Mouse (Mus musculus) kidney, embryonic 16.5 days (tissue): ENCODE measurements around the gene Rai14. TPM values are rescaled to one million over a fixed set of nuclear protein-coding genes. Genes with fewer than 3 reads are reported as not detected.

Experiments
- ATAC-seq: fragments of 200-750 bp; cut with Nextera tagmentation; 2 replicates; pipeline ENCODE4 v1.8.0; 2017; ENCODE audit warnings: moderate TSS enrichment; ENCODE audit not compliant: low FRiP score, low TSS enrichment
- H3K27ac ChIP-seq: fragments of 300-500 bp; sonication (generic); 2 replicates; pipeline ENCODE4 v1.5.1; 2014; ENCODE audit warnings: low read length
- H3K27me3 ChIP-seq: fragments of 300-500 bp; sonication (generic); 2 replicates; pipeline ENCODE4 v1.6.1; 2014; ENCODE audit warnings: low read length, control low read depth, mixed read lengths; ENCODE audit not compliant: insufficient read depth
- H3K36me3 ChIP-seq: fragments of 300-500 bp; sonication (generic); 2 replicates; pipeline ENCODE4 v1.6.1; 2014; ENCODE audit warnings: low read length, control low read depth, mixed read lengths; ENCODE audit not compliant: insufficient read depth
- H3K4me1 ChIP-seq: fragments of 300-500 bp; sonication (generic); 2 replicates; pipeline ENCODE4 v1.6.1; 2014; ENCODE audit warnings: low read length, control low read depth, mixed read lengths; ENCODE audit not compliant: insufficient read depth
- H3K4me2 ChIP-seq: fragments of 300-500 bp; sonication (generic); replicated peaks from 2 replicates; pipeline ENCODE4 v1.6.1; 2014; ENCODE audit warnings: low read depth, low read length
- H3K4me3 ChIP-seq: fragments of 300-500 bp; sonication (generic); 2 replicates; pipeline ENCODE4 v1.5.1; 2014; ENCODE audit warnings: mild to moderate bottlenecking, low read length
- H3K9ac ChIP-seq: fragments of 300-500 bp; sonication (generic); replicated peaks from 2 replicates; pipeline ENCODE4 v1.6.1; 2014; ENCODE audit warnings: low read length
- H3K9me3 ChIP-seq: fragments of 300-500 bp; sonication (generic); 2 replicates; pipeline ENCODE4 v1.6.1; 2016; ENCODE audit warnings: low read length, control low read depth
- WGBS: fragments of 180-500 bp; shearing (Covaris S2); extraction: QIAGEN DNeasy Blood & Tissue Kit; methylation state at CpG from one replicate; pipeline ENCODE4 v1.1.7; 2014; 5-methylcytosine and 5-hydroxymethylcytosine counted together
- polyA plus RNA-seq: library from polyadenylated mRNA; unstranded; fragments of >200 nt; fragmentation: Nextera tagmentation; extraction: Ambion mirVana; gene quantifications from 2 replicates; pipeline ENCODE4 v1.2.1, GENCODE M21; 2015

Gene Rai14
- polyA plus RNA-seq, 1 experiment from 2014 or later = 60.6 TPM

GRCm38 (mm10) chr15:10701571-10701970 is 12.9 kb downstream of the Rai14 start:
- H3K4me2 ChIP-seq = no peak overlapping the region
- peaks cover 26% of the 10 kb centered on the region for H3K4me1 ChIP-seq
- 61% methylated on average over 5 of the region's 5 CpGs for WGBS
- ATAC-seq = no peak
- H3K9ac ChIP-seq = no peak overlapping the region
- no peak overlapping the region for H3K4me3 ChIP-seq
- H3K9me3 ChIP-seq = no peaks in the 10 kb centered on the region
- no peaks in the 10 kb centered on the region; the same call in 1 of the 2 replicates for H3K36me3 ChIP-seq
- H3K27ac ChIP-seq = no peak overlapping the region
- no peaks in the 10 kb centered on the region for H3K27me3 ChIP-seq

DNA sequence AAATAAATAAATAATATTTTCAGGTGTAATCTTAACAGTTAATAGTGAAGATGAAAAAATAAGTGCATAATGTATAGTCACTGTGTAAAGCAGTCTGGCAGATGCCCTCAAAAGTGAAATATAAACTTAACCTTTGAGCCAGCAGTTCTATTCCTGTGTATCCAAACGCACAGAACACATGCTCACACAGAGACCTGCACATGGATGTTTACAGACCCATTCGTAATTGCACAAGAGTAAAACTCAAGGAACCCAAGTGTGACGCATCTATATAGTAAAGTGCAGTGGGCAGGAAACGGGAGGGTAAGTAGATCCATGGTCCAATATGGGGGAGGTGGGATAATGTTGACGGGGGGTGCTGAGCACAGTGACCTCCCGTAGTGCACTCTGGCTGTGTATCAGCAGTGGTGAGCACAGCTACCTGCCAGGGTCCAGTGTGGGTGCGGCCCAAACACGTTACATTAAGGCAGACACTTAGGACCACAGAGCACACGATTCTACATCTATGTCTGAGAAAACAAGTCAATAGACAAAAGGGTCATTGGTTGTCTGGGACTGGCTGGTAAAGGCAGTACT is 13.4 kb downstream of the Rai14 start:
- H3K4me3 ChIP-seq = no peak overlapping the region
- ATAC-seq = peak; percentile 72; the same call in 1 of the 2 replicates
- no peaks in the 10 kb centered on the region; the same call in 1 of the 2 replicates for H3K36me3 ChIP-seq
- no peak overlapping the region for H3K9ac ChIP-seq
- no peak overlapping the region for H3K27ac ChIP-seq
- H3K4me1 ChIP-seq = peaks cover 27% of the 10 kb centered on the region
- H3K9me3 ChIP-seq = no peaks in the 10 kb centered on the region
- H3K27me3 ChIP-seq = no peaks in the 10 kb centered on the region
- WGBS = 57% methylated on average over 9 of the region's 9 CpGs
- H3K4me2 ChIP-seq = no peak overlapping the region

- H3K4me3 ChIP-seq = no peak overlapping the region
- WGBS = 62% methylated on average over 8 of the region's 8 CpGs
- no peak overlapping the region for H3K4me2 ChIP-seq
- H3K36me3 ChIP-seq = no peaks in the 10 kb centered on the region; the same call in 1 of the 2 replicates
- H3K27me3 ChIP-seq = no peaks in the 10 kb centered on the region
- no peak overlapping the region for H3K9ac ChIP-seq
- H3K27ac ChIP-seq = no peak overlapping the region
- ATAC-seq = no peak
- H3K4me1 ChIP-seq = peaks cover 29% of the 10 kb centered on the region
- no peaks in the 10 kb centered on the region for H3K9me3 ChIP-seq
Measured at GRCm38 (mm10) chr15:10696478-10697234, 17.8 kb downstream of the Rai14 start.

DNA sequence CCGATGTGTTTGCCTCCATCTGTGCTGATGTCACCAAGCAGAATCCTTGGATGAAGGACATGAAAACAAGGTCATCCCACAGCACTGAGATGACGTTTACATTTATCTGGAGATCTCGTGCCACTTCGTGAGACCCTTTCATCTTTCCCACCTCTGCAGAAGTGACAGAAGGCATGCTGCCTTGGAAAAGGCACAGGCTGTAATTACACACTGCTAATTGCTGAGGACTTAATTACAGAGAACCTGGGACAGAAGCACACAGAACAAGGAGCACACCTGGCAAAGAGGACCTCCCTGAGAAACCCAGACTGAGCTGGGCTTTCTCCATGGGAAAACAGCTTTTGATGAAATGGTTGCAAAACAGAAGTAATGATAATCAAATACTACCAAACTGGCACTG is 21.8 kb downstream of the Rai14 start:
- no peaks in the 10 kb centered on the region for H3K27me3 ChIP-seq

DNA sequence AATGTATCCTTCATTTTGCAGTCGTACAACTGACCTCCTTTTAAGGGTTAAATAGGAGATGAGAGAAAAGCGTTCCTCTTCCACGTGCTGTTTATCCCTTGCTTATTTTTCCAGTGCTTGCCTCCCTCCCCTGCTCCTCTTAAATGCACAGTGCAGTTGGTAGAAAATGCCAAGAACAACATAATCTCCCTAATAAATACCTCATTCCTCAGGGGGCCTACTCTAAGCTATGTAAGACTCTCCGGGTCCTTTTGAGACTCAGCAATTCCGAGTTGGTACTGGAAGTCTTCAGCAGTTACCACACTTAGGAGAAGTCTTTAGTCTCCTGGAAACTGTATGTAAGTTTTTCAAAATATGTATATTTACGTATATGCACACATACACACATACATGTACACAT is 22.9 kb downstream of the Rai14 start:
- Histone ChIP-seq H3K27me3 (no peaks in the 10 kb centered on the region), H3K27ac (no peak overlapping the region), H3K36me3 (peaks cover 22% of the 10 kb centered on the region), H3K4me3 (no peak overlapping the region), H3K4me1 (peaks cover 46% of the 10 kb centered on the region), H3K4me2 (no peak overlapping the region), H3K9ac (no peak overlapping the region), H3K9me3 (no peaks in the 10 kb centered on the region)
- 39% methylated on average over 6 of the region's 6 CpGs for WGBS
- ATAC-seq = 0 out of 2 replicates have a peak, but pooled peaks have one; percentile 43

More for the DNA sequence above, 21.8 kb downstream of the Rai14 start:
- Histone ChIP-seq H3K4me1 (peaks cover 41% of the 10 kb centered on the region), H3K9me3 (no peaks in the 10 kb centered on the region), H3K4me3 (no peak overlapping the region), H3K36me3 (peaks cover 18% of the 10 kb centered on the region), H3K9ac (no peak overlapping the region), H3K4me2 (no peak overlapping the region), H3K27ac (no peak overlapping the region)
- ATAC-seq = no peak
- 26% methylated on average over 4 of the region's 4 CpGs for WGBS

DNA sequence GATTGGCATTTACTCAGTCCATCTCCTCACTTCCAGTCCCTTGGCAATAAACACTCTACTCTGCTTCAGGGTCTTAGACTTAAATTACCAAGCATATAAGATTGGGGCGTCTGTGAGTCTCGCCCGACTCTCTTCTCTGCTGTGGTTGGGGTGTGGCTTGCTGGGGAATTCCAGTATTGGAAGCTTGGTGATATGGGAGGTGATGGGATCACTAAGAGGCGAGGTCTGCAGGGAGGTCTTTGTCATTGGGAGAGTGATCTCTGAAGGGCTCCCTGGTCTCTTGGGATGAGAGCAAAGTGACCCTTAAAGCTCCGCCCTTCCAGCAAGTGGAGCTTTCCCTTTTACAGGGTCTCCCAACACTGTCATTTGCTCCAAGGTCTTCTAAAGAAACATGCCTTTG is 23.5 kb downstream of the Rai14 start:
- H3K27me3 ChIP-seq = no peaks in the 10 kb centered on the region
- no peak overlapping the region for H3K4me3 ChIP-seq
- H3K4me2 ChIP-seq = no peak overlapping the region
- peaks cover 49% of the 10 kb centered on the region for H3K4me1 ChIP-seq
- no peak overlapping the region for H3K9ac ChIP-seq
- 75% methylated on average over 5 of the region's 5 CpGs for WGBS
- no peak for ATAC-seq
- no peak overlapping the region for H3K27ac ChIP-seq
- H3K36me3 ChIP-seq = peaks cover 26% of the 10 kb centered on the region
- no peaks in the 10 kb centered on the region for H3K9me3 ChIP-seq

GRCm38 (mm10) chr15:10690219-10690618 is 24.2 kb downstream of the Rai14 start:
- H3K4me1 ChIP-seq = peaks cover 56% of the 10 kb centered on the region
- H3K27ac ChIP-seq = 0 out of 2 replicates have a peak overlapping the region, but pooled peaks have one; percentile 25
- H3K36me3 ChIP-seq = peaks cover 26% of the 10 kb centered on the region
- no peak overlapping the region for H3K4me3 ChIP-seq
- no peak overlapping the region for H3K9ac ChIP-seq
- H3K9me3 ChIP-seq = no peaks in the 10 kb centered on the region
- peak; percentile 81 for ATAC-seq
- no peak overlapping the region for H3K4me2 ChIP-seq
- WGBS = 50% methylated on average over 13 of the region's 13 CpGs
- no peaks in the 10 kb centered on the region for H3K27me3 ChIP-seq

- WGBS = 87% methylated on average over 11 of the region's 11 CpGs
- no peaks in the 10 kb centered on the region for H3K9me3 ChIP-seq
- peaks cover 59% of the 10 kb centered on the region for H3K4me1 ChIP-seq
- H3K36me3 ChIP-seq = peaks cover 26% of the 10 kb centered on the region
- no peak for ATAC-seq
- no peak overlapping the region for H3K4me2 ChIP-seq
- H3K4me3 ChIP-seq = no peak overlapping the region
- H3K9ac ChIP-seq = no peak overlapping the region
- no peaks in the 10 kb centered on the region for H3K27me3 ChIP-seq
- H3K27ac ChIP-seq = 0 out of 2 replicates have a peak overlapping the region, but pooled peaks have one; percentile 12
Measured at GRCm38 (mm10) chr15:10689304-10689703, 25.1 kb downstream of the Rai14 start.

DNA sequence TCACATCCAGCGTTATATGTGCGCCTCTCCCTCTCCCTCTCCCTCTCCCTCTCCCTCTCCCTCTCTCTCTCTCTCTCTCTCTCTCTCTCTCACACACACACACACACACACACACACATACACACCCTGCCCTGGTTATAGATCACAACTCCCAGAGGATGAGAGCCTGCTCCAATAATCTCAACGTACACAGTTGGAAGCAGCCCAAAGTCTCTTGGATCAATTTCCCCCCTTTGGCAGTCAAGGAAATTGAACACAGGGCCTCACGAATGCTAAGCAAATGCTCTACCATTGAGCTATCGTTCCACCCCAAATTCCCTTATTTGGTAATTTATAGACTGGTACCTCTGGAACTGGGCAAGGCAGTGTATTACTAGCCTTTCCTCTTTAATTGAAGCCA is 25.7 kb downstream of the Rai14 start:
- WGBS = 78% methylated on average over 5 of the region's 5 CpGs
- no peaks in the 10 kb centered on the region for H3K9me3 ChIP-seq
- peaks cover 56% of the 10 kb centered on the region for H3K4me1 ChIP-seq

DNA sequence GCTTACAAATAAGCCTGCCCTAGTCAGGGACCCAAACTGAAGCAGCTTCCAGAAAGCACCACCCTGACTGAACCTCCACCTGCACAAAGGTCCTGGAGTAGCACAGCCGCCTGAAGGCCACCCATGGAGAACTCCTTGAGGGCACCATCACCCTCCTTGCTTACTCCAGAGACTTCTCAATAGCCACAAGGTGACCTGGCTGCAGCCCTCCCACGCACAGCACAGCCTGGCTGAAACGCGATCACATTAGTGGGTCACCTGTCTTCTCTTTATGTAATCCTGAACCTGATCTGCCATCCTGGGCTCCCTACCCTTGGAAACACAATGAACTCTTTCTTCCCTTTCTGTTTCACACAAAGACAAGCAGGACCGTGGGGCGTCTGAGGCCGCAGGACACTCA is 27.1 kb downstream of the Rai14 start:
- Histone ChIP-seq H3K4me2 (no peak overlapping the region), H3K36me3 (peaks cover 26% of the 10 kb centered on the region), H3K9me3 (no peaks in the 10 kb centered on the region), H3K4me3 (no peak overlapping the region), H3K27ac (no peak overlapping the region), H3K27me3 (no peaks in the 10 kb centered on the region), H3K9ac (no peak overlapping the region), H3K4me1 (peaks cover 53% of the 10 kb centered on the region)
- no peak for ATAC-seq
- WGBS = 47% methylated on average over 7 of the region's 7 CpGs

More for the DNA sequence above, 25.7 kb downstream of the Rai14 start:
- Histone ChIP-seq H3K36me3 (peaks cover 26% of the 10 kb centered on the region), H3K4me2 (no peak overlapping the region), H3K9ac (no peak overlapping the region), H3K27ac (no peak overlapping the region), H3K27me3 (no peaks in the 10 kb centered on the region), H3K4me3 (no peak overlapping the region)
- no peak for ATAC-seq
